Mouse (Mus musculus): ENCODE data around the gene Cactin.

GRCm38 (mm10) chr10:81286586-81286985 lies 34.3 kb upstream of the Cactin start:
- TF ChIP-seq POLR2A (IDR thresholded peaks at IDR 0.05; ENCODE audit: insufficient read depth, low read depth, low read length) (no peak), CTCF (IDR thresholded peaks at IDR 0.05) (no peak)

Data from heart, adult 2 months (tissue).